Mouse (Mus musculus) neural tube, embryonic 10.5 days (tissue): ENCODE results near the gene Methig1.
"Not testable (repeated sequence)": the region's sequence is repeated elsewhere in the genome, so short reads cannot be mapped to it uniquely, and the experiment has no call there.

Experiments used
- DNase-seq: peaks from one replicate; pipeline ENCODE4 v3.0.0-alpha.2; 2017; ENCODE audit warnings: low spot score; ENCODE audit errors: extremely low spot score

Gene Methig1

GRCm38 (mm10) chr15:100352711-100353250 is at the start of gene Methig1, which contains the start of gene Mettl7a2:
Gene Methig1, plus strand, starts transcription at chr15:100353149.
Gene Mettl7a2, plus strand, starts transcription at chr15:100353200.
- DNase-seq = no peak

GRCm38 (mm10) chr15:100303428-100304018 is 49.4 kb upstream of the Methig1 start:
- DNase-seq = no peak

GRCm38 (mm10) chr15:100304019-100304991 is 48.6 kb upstream of the Methig1 start, which contains the start of gene Mettl7a1:
Gene Mettl7a1, plus strand, starts transcription at chr15:100304140.
- peak; percentile 81 for DNase-seq

- DNase-seq = no peak
Observed at GRCm38 (mm10) chr15:100306201-100306600, 46.7 kb upstream of the Methig1 start.

- DNase-seq = not testable (repeated sequence)
Observed at GRCm38 (mm10) chr15:100307438-100308096, 45.4 kb upstream of the Methig1 start.

- DNase-seq = no peak
Observed at GRCm38 (mm10) chr15:100312346-100312745, 40.6 kb upstream of the Methig1 start.

- DNase-seq = no peak
Observed at GRCm38 (mm10) chr15:100314448-100315145, 38.4 kb upstream of the Methig1 start.

GRCm38 (mm10) chr15:100318014-100318671 is 34.8 kb upstream of the Methig1 start:
- not testable (repeated sequence) for DNase-seq

- no peak for DNase-seq
Observed at GRCm38 (mm10) chr15:100319884-100320283, 33.1 kb upstream of the Methig1 start.

- DNase-seq = no peak
Observed at GRCm38 (mm10) chr15:100320295-100320905, 32.5 kb upstream of the Methig1 start.

- DNase-seq = no peak
Observed at GRCm38 (mm10) chr15:100321134-100321533, 31.8 kb upstream of the Methig1 start.

GRCm38 (mm10) chr15:100324021-100324591 is 28.8 kb upstream of the Methig1 start:
- DNase-seq = no peak

- DNase-seq = no peak
Observed at GRCm38 (mm10) chr15:100325235-100325634, 27.7 kb upstream of the Methig1 start.

- not testable (repeated sequence) for DNase-seq
Observed at GRCm38 (mm10) chr15:100328089-100328488, 24.9 kb upstream of the Methig1 start.

GRCm38 (mm10) chr15:100329336-100329735 is 23.6 kb upstream of the Methig1 start:
- not testable (repeated sequence) for DNase-seq

- no peak for DNase-seq
Observed at GRCm38 (mm10) chr15:100330739-100331138, 22.2 kb upstream of the Methig1 start.

- not testable (repeated sequence) for DNase-seq
Observed at GRCm38 (mm10) chr15:100332077-100332961, 20.6 kb upstream of the Methig1 start.

- no peak for DNase-seq
Observed at GRCm38 (mm10) chr15:100334629-100335028, 18.3 kb upstream of the Methig1 start, which contains the start of gene Mettl7a3. Gene Mettl7a3, plus strand, starts transcription at chr15:100334929.
